Mouse (Mus musculus): ENCODE data around the gene Pmm1. TPM values are rescaled to one million over a fixed set of nuclear protein-coding genes. Genes with fewer than 3 reads are reported as not detected.
A peak's percentile ranks its signal among the peaks of the same experiment; 100 is the strongest.

Gene Pmm1
- polyA plus RNA-seq, 1 experiment from 2014 or later, result 30.4 TPM

DNA sequence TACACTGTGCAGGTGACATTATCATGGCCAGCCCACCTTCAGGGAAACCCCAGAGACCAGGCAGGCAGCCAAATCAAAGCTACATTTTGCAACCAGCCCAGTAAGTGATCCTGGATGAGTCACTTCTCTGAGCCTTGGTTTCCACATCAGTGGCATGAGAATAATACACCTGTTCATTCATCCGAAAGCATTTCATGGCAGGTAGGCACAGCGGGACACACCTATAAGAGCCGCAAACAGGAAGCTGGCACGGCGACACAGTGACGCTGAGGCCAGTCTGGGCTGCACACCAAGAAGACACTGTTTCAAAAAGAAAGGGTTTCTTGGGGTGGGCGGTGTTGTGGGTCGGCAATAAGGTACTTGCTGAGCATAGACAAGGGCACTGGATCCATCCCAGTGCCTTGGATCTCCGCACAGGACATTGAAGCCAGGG lies 6.6 kb downstream of the Pmm1 start:
- H3K27ac ChIP-seq (replicated peaks), result no peak overlapping the region
- ATAC-seq (ENCODE audit: low FRiP score, low read depth), result no peak
- WGBS, result 95% methylated on average over 9 of the region's 9 CpGs
- H3K27me3 ChIP-seq, result no peaks in the 10 kb centered on the region
- no peak overlapping the region for H3K9ac ChIP-seq (replicated peaks)
- no peak overlapping the region for H3K4me3 ChIP-seq
- no peaks in the 10 kb centered on the region for H3K9me3 ChIP-seq
- H3K4me1 ChIP-seq, result no peaks in the 10 kb centered on the region
- no peak overlapping the region for H3K4me2 ChIP-seq (replicated peaks)
- peaks cover 3% of the 10 kb centered on the region; the same call in 1 of the 2 replicates for H3K36me3 ChIP-seq

DNA sequence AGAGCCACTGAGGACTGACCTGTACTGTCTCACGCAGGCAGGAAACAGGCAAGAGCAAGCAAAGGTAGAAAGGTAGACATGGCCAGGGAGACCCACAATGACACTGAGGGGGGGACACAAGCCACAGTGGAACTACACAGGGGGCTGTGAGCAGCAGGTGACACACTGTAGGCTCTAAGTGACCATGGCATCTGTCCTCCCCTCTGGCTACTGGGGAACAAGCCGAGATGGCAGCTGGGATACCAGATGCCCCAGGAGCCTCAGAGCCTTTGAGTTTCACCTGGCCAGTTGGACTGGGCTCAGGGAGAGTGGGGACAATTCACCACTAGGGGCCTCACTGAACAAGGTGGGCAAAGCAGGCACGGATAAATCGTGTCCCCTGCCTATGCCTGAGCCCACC lies 8.4 kb downstream of the Pmm1 start:
- no peak overlapping the region for H3K4me2 ChIP-seq (replicated peaks)
- H3K4me3 ChIP-seq, result no peak overlapping the region
- H3K4me1 ChIP-seq, result no peaks in the 10 kb centered on the region
- peaks cover 3% of the 10 kb centered on the region; the same call in 1 of the 2 replicates for H3K36me3 ChIP-seq
- H3K9me3 ChIP-seq, result no peaks in the 10 kb centered on the region
- H3K27ac ChIP-seq (replicated peaks), result no peak overlapping the region
- no peak overlapping the region for H3K9ac ChIP-seq (replicated peaks)
- no peaks in the 10 kb centered on the region for H3K27me3 ChIP-seq
- no peak for ATAC-seq (ENCODE audit: low FRiP score, low read depth)
- WGBS, result 89% methylated on average over 4 of the region's 4 CpGs

DNA sequence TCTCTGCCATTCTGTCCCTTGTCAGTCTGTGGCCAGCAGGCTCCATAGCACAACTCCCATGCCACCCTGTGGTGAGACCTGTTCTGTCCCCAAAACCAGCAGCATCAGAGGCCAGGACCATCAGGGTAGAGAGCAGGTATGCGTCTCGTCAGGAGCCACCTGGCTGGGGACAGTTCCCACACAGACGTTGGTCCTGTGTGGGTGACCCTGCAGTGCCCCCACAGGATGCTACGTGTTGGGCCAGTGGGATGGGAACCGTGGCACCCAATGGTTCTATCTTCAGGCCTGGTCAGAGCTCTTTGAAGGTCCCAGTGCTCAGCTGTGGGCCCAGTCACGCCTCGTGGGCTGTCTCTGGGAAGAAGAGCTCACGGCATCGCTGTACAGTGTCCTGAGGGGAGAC lies 9.6 kb downstream of the Pmm1 start:
- Histone ChIP-seq H3K4me3 (no peak overlapping the region), H3K27me3 (no peaks in the 10 kb centered on the region), H3K4me1 (no peaks in the 10 kb centered on the region), H3K9ac (replicated peaks) (no peak overlapping the region), H3K9me3 (no peaks in the 10 kb centered on the region), H3K36me3 (peaks cover 7% of the 10 kb centered on the region), H3K4me2 (replicated peaks) (no peak overlapping the region), H3K27ac (replicated peaks) (no peak overlapping the region)
- ATAC-seq (ENCODE audit: low FRiP score, low read depth), result no peak
- whole genome bisulfite sequencing, result 93% methylated on average over 9 of the region's 9 CpGs

DNA sequence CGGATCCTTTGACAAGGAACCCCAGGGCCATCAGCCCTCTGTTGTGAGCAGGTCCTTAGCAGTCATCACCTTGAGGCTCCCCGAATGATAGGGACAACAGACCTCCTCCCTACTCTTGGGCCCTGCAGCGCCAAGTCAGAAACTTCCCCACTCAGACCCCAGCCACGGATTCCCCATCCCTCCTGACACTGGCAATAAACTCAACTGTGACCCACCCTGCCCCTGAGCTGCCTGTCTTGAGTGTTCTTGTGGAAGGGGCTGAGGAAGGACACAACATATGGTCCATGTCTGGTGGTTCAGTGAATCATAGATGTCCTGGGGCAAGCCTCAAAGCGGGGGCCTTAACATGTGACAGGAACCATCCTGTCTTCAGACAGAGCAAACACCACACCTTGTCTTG lies 10.0 kb downstream of the Pmm1 start:
- no peak overlapping the region for H3K4me3 ChIP-seq
- no peak for ATAC-seq (ENCODE audit: low FRiP score, low read depth)
- no peak overlapping the region for H3K9ac ChIP-seq (replicated peaks)
- H3K4me2 ChIP-seq (replicated peaks), result no peak overlapping the region
- peaks cover 7% of the 10 kb centered on the region for H3K36me3 ChIP-seq
- no peak overlapping the region for H3K27ac ChIP-seq (replicated peaks)
- H3K9me3 ChIP-seq, result no peaks in the 10 kb centered on the region
- H3K27me3 ChIP-seq, result no peaks in the 10 kb centered on the region
- 95% methylated on average over 5 of the region's 5 CpGs for WGBS
- H3K4me1 ChIP-seq, result no peaks in the 10 kb centered on the region

DNA sequence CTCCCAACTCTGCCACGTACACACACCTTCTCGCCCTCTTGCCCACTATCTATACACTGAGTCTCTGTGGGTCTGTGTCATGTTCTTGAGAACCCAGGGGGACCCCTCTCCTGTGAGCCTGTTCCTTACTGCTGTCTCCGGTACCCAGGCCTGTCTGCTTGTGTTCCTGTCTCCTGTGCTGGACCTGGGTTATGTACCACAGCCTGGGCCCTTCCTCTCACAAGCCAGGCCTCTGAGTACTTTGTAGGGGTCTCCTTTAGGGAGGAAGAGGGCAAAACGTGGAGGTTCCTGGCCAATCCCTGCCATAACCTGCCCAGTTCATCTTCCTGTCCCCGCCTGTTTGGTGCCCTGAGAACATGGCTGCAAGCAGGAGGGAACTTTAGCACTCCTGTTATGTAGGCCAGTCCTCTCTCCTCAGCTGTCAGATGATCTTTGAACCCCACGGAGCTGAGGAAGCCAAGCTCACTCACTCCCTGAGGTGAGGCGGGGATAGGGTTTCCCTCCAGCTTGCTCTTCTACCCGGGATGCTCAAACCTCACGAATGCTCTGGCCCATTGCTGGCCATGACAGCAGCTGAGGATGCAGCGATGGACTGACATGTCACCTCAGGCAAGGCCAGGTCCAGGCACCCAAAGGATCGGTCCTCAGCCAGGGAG lies 11.1 kb downstream of the Pmm1 start:
- ATAC-seq (ENCODE audit: low FRiP score, low read depth), result no peak
- Histone ChIP-seq H3K27ac (replicated peaks) (no peak overlapping the region), H3K27me3 (no peaks in the 10 kb centered on the region), H3K4me3 (no peak overlapping the region), H3K9me3 (no peaks in the 10 kb centered on the region), H3K4me2 (replicated peaks) (no peak overlapping the region), H3K4me1 (no peaks in the 10 kb centered on the region), H3K9ac (replicated peaks) (no peak overlapping the region), H3K36me3 (peaks cover 4% of the 10 kb centered on the region)
- 64% methylated on average over 11 of the region's 11 CpGs for WGBS

DNA sequence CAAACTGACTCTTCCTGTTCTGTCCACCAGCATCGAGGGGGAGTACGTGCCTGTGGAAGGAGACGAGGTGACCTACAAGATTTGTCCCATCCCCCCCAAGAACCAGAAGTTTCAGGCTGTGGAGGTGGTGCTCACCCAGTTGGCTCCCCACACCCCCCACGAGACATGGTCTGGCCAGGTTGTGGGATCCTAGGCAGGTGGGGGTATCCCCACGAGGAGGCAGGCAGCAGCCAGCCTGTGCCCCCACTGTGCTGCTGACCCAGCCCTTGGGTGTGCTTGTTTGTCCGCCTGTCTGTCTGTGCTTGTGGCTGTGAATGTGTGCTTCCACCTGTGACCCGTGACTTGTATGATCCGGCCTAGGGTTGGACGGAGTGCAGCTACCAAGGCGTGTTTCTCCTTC lies 11.7 kb downstream of the Pmm1 start:
- Histone ChIP-seq H3K9me3 (no peaks in the 10 kb centered on the region), H3K9ac (replicated peaks) (no peak overlapping the region), H3K4me1 (no peaks in the 10 kb centered on the region), H3K27ac (replicated peaks) (no peak overlapping the region), H3K27me3 (no peaks in the 10 kb centered on the region), H3K4me2 (replicated peaks) (no peak overlapping the region), H3K4me3 (no peak overlapping the region), H3K36me3 (peaks cover 4% of the 10 kb centered on the region)
- no peak for ATAC-seq (ENCODE audit: low FRiP score, low read depth)
- WGBS, result 89% methylated on average over 10 of the region's 10 CpGs

DNA sequence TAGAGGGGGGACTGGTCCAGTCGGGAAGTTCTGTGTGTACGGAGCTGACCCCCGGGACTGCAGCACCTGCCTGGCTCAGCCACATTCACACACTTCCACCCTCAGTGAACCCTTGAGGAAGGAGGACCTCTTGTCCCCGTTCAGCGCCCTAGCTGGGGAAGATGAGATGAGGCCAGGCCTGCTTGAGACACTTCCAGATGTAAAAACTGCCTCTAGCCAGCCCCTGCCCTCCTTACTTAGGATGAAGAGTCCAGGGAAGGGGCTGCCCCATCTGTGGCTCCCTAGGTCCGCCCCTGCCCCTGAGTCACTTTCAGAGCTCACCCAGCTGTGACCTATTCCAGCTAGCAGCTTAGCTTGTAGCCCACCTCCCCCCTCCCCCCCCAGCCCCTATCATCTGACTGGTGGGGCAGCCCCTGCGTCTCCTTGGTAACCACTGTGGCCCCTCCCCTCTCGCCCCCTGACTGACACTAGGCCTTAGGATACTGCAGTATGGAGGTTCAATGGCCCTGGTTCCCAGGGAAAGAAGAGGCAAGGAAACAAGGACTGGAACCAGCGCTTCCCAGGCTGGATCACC lies 17.5 kb downstream of the Pmm1 start:
- Histone ChIP-seq H3K36me3 (peaks cover 4% of the 10 kb centered on the region), H3K27ac (replicated peaks) (peak overlapping the region; percentile 78), H3K9me3 (no peaks in the 10 kb centered on the region), H3K4me2 (replicated peaks) (peak overlapping the region; percentile 23), H3K27me3 (peaks cover 5% of the 10 kb centered on the region; the same call in 1 of the 2 replicates), H3K9ac (replicated peaks) (no peak overlapping the region), H3K4me3 (no peak overlapping the region), H3K4me1 (peaks cover 16% of the 10 kb centered on the region)
- ATAC-seq (ENCODE audit: low FRiP score, low read depth), result peak; percentile 75
- 6% methylated on average over 9 of the region's 9 CpGs for WGBS

- Histone ChIP-seq H3K27me3 (peaks cover 17% of the 10 kb centered on the region), H3K36me3 (no peaks in the 10 kb centered on the region), H3K9ac (replicated peaks) (no peak overlapping the region), H3K9me3 (no peaks in the 10 kb centered on the region), H3K4me3 (no peak overlapping the region), H3K4me2 (replicated peaks) (no peak overlapping the region), H3K4me1 (peaks cover 37% of the 10 kb centered on the region), H3K27ac (replicated peaks) (no peak overlapping the region)
- ATAC-seq (ENCODE audit: low FRiP score, low read depth), result no peak
- 95% methylated on average over 2 of the region's 2 CpGs for WGBS
Observed at GRCm38 (mm10) chr15:81941010-81941409, 19.7 kb downstream of the Pmm1 start.

GRCm38 (mm10) chr15:81940219-81940618 lies 20.5 kb downstream of the Pmm1 start:
- H3K4me3 ChIP-seq, result no peak overlapping the region
- H3K9me3 ChIP-seq, result no peaks in the 10 kb centered on the region
- H3K27ac ChIP-seq (replicated peaks), result no peak overlapping the region
- peaks cover 37% of the 10 kb centered on the region for H3K4me1 ChIP-seq
- no peak overlapping the region for H3K4me2 ChIP-seq (replicated peaks)
- no peaks in the 10 kb centered on the region for H3K36me3 ChIP-seq
- ATAC-seq (ENCODE audit: low FRiP score, low read depth), result no peak
- no peak overlapping the region for H3K9ac ChIP-seq (replicated peaks)
- H3K27me3 ChIP-seq, result peaks cover 19% of the 10 kb centered on the region
- 94% methylated on average over 5 of the region's 5 CpGs for WGBS

DNA sequence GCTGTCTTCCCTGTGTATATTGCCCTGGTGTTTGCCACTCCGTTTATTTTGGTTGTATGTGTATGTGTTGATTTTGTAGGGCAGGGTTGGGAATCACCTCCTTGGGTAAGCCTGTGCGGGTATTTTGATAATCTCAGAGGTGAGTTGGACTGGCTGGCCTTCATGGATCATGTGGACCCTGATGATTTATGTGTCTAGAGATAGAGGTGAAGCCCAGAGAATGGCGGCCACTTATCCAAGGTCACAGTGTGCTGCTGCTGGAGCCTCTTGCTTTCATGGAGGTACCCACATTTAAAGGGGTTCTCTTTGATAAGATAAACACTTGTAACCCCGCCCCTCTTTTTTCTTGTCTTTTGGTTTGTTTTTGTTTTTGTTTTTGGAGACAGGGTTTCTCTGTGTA lies 21.0 kb downstream of the Pmm1 start:
- ATAC-seq (ENCODE audit: low FRiP score, low read depth), result no peak
- Histone ChIP-seq H3K4me3 (no peak overlapping the region), H3K9ac (replicated peaks) (no peak overlapping the region), H3K27ac (replicated peaks) (no peak overlapping the region), H3K4me2 (replicated peaks) (no peak overlapping the region), H3K27me3 (peaks cover 19% of the 10 kb centered on the region), H3K4me1 (peaks cover 37% of the 10 kb centered on the region), H3K36me3 (no peaks in the 10 kb centered on the region), H3K9me3 (no peaks in the 10 kb centered on the region)
- WGBS, result 94% methylated on average over 4 of the region's 4 CpGs

- Histone ChIP-seq H3K4me2 (replicated peaks) (no peak overlapping the region), H3K9ac (replicated peaks) (no peak overlapping the region), H3K4me1 (peaks cover 37% of the 10 kb centered on the region), H3K36me3 (no peaks in the 10 kb centered on the region), H3K4me3 (no peak overlapping the region), H3K27ac (replicated peaks) (no peak overlapping the region), H3K27me3 (peaks cover 19% of the 10 kb centered on the region), H3K9me3 (no peaks in the 10 kb centered on the region)
- no peak for ATAC-seq (ENCODE audit: low FRiP score, low read depth)
- WGBS, result 91% methylated on average over 10 of the region's 10 CpGs
Observed at GRCm38 (mm10) chr15:81939157-81939715, 21.5 kb downstream of the Pmm1 start.

DNA sequence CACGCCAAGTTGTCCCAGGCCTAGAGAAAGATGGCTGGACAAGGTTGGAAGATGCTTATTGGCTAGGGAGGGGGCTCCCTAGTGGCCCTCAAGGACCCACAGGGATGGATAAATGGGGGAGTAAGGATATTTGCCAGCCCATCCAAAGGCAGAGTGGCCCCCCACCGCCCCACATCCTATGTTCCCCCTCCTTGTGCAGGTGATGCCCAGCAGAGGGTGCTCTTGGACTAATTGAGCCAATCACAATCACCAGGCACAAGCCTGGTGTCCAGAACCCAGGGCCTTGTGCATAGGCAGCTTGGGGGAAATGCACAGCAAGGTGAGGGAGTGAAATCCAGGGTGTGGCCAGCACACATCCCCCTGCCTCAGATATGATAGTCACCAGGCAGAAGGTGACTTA lies 22.5 kb downstream of the Pmm1 start:
- Histone ChIP-seq H3K27ac (replicated peaks) (peak overlapping the region; percentile 54; the same call in 1 of the 2 replicates), H3K27me3 (peaks cover 19% of the 10 kb centered on the region), H3K4me1 (peaks cover 33% of the 10 kb centered on the region), H3K9me3 (no peaks in the 10 kb centered on the region), H3K9ac (replicated peaks) (0 out of 2 replicates have a peak overlapping the region, but pooled peaks have one; percentile 61), H3K4me3 (peak overlapping the region; percentile 50), H3K4me2 (replicated peaks) (peak overlapping the region; percentile 61), H3K36me3 (no peaks in the 10 kb centered on the region)
- WGBS, result 24% methylated on average over 2 of the region's 2 CpGs
- no peak for ATAC-seq (ENCODE audit: low FRiP score, low read depth)
